In genomic region chr11:5802005-5802404, GRCm38 (mm10) we compare ENCODE assay signal across 9 mouse cellular contexts. TPM values are rescaled to one million over a fixed set of nuclear protein-coding genes. Genes with fewer than 3 reads are reported as not detected.
A peak's percentile ranks its signal among the peaks of the same experiment; 100 is the strongest.
DNase-seq lines count a peak whose midpoint lies in the region; ATAC-seq lines count a peak whose summit lies in the region.
"Had no signal": no experiment of that assay in that cellular context is flagged by ENCODE, and none has a peak within 500 bp of the region (broad histone marks: within the 10 kb centered on the region; RNA-seq: fewer than 3 reads in every experiment).

No protein-coding gene starts in this region.

- no peak for ATAC-seq in neural tube, embryonic 11.5 days (ENCODE audit: insufficient read depth, low FRiP score, low TSS enrichment)

- H3K36me3 ChIP-seq in heart, embryonic 10.5 days, result peaks cover 46% of the 10 kb centered on the region
- peaks cover 12% of the 10 kb centered on the region for H3K36me3 ChIP-seq in neural tube, embryonic 11.5 days (ENCODE audit: control insufficient read depth, insufficient read depth, low read length)

- peaks cover 61% of the 10 kb centered on the region for H3K4me1 ChIP-seq in heart, embryonic 10.5 days
- no peaks in the 10 kb centered on the region for H3K4me1 ChIP-seq in neural tube, embryonic 11.5 days (ENCODE audit: control insufficient read depth, insufficient read depth, low read length)

- peak overlapping the region; percentile 62 for H3K4me3 ChIP-seq in heart, embryonic 10.5 days
- no peak overlapping the region for H3K4me3 ChIP-seq in neural tube, embryonic 11.5 days (ENCODE audit: low read depth, low read length)

- no peaks in the 10 kb centered on the region for H3K27me3 ChIP-seq in heart, embryonic 10.5 days (ENCODE audit: insufficient read depth, poor library complexity, severe bottlenecking)
- H3K27me3 ChIP-seq in neural tube, embryonic 11.5 days (ENCODE audit: control insufficient read depth, insufficient read depth, low read length), result no peaks in the 10 kb centered on the region

- peak overlapping the region; percentile 89 for H3K27ac ChIP-seq in heart, embryonic 10.5 days
- no peak overlapping the region for H3K27ac ChIP-seq in neural tube, embryonic 11.5 days (ENCODE audit: low read depth, low read length)

- WGBS in heart, embryonic 10.5 days, result 62% methylated on average over 12 of the region's 12 CpGs
- WGBS in neural tube, embryonic 11.5 days, result 72% methylated on average over 12 of the region's 12 CpGs

- H3K9ac ChIP-seq in neural tube, embryonic 11.5 days (ENCODE audit: low read length), result no peak overlapping the region

- DNase-seq in heart, embryonic 10.5 days (ENCODE audit: low spot score), result no peak
- no peak for DNase-seq in heart, adult 9 months (ENCODE audit: low spot score in 2 of 2)
- DNase-seq in neural tube, embryonic 11.5 days (ENCODE audit: low spot score), result peak; percentile 9
- no peak for DNase-seq in neural tube, embryonic 10.5 days (ENCODE audit: extremely low spot score, low spot score)
- peak; percentile 41 for DNase-seq in heart, postnatal 4 days
- no peak for DNase-seq in thymus, postnatal 36 days
- DNase-seq in MN1 (ENCODE audit: low spot score), result no peak
- DNase-seq in right cerebral cortex, adult 18-20 months, result no peak
- DNase-seq: kidney, adult 9 months had no signal

- no peak overlapping the region for H3K4me2 ChIP-seq in neural tube, embryonic 11.5 days (ENCODE audit: low read depth)

- H3K9me3 ChIP-seq in heart, embryonic 10.5 days, result no peaks in the 10 kb centered on the region
- no peaks in the 10 kb centered on the region for H3K9me3 ChIP-seq in neural tube, embryonic 11.5 days (ENCODE audit: control insufficient read depth, low read length)

RNA-seq across cellular contexts. Expression of gene Pgam2, which starts 1.5 kb away (rescaled TPM):
- 479 and 714 TPM in 2 replicates for polyA plus RNA-seq in heart, embryonic 10.5 days (2016; fragmentation: Nextera tagmentation; extraction: Ambion mirVana)
- polyA plus RNA-seq in neural tube, embryonic 11.5 days (2014; fragmentation: Nextera tagmentation; extraction: Ambion mirVana), result 17.4 and 20.5 TPM in 2 replicates
- 100 to 1,000 TPM; 715 to 738 TPM for total RNA-seq in heart, postnatal 4 days (2021)

RNA-seq across cellular contexts. Expression of gene Dbnl, which starts 13.7 kb away (rescaled TPM):
- polyA plus RNA-seq in heart, embryonic 10.5 days (2016; fragmentation: Nextera tagmentation; extraction: Ambion mirVana), result 101 and 114 TPM in 2 replicates
- polyA plus RNA-seq in neural tube, embryonic 11.5 days (2014; fragmentation: Nextera tagmentation; extraction: Ambion mirVana), result 149 and 156 TPM in 2 replicates
- 10 to 100 TPM; 44.7 to 46.1 TPM for total RNA-seq in heart, postnatal 4 days (2021)

RNA-seq across cellular contexts. Expression of gene Polm, which starts 35.8 kb away (rescaled TPM):
- 8.9 and 11.1 TPM in 2 replicates for polyA plus RNA-seq in heart, embryonic 10.5 days (2016; fragmentation: Nextera tagmentation; extraction: Ambion mirVana)
- polyA plus RNA-seq in neural tube, embryonic 11.5 days (2014; fragmentation: Nextera tagmentation; extraction: Ambion mirVana), result 5.0 and 6.2 TPM in 2 replicates
- total RNA-seq in heart, postnatal 4 days (2021), result 1 to 10 TPM; 5.6 to 6.5 TPM

RNA-seq across cellular contexts. Expression of gene Urgcp, which starts 39.8 kb away (rescaled TPM):
- 21.3 and 29.9 TPM in 2 replicates for polyA plus RNA-seq in heart, embryonic 10.5 days (2016; fragmentation: Nextera tagmentation; extraction: Ambion mirVana)
- 14.4 and 16.5 TPM in 2 replicates for polyA plus RNA-seq in neural tube, embryonic 11.5 days (2014; fragmentation: Nextera tagmentation; extraction: Ambion mirVana)
- 10 to 100 TPM; 60.5 TPM for total RNA-seq in heart, postnatal 4 days (2021)

RNA-seq across cellular contexts. Expression of gene Aebp1, which starts 59.7 kb away (rescaled TPM):
- 22.4 and 25.7 TPM in 2 replicates for polyA plus RNA-seq in heart, embryonic 10.5 days (2016; fragmentation: Nextera tagmentation; extraction: Ambion mirVana)
- polyA plus RNA-seq in neural tube, embryonic 11.5 days (2014; fragmentation: Nextera tagmentation; extraction: Ambion mirVana), result 8.9 and 9.7 TPM in 2 replicates
- total RNA-seq in heart, postnatal 4 days (2021), result 10 to 100 TPM; 38.7 to 39.6 TPM

Comparison
In these comparisons a context has a peak if more than half of its experiments do, and no peak if none do; other contexts are left out.
1. DNase-seq: peak in neural tube, embryonic 11.5 days (single experiment) and heart, postnatal 4 days (single experiment); none in heart, embryonic 10.5 days (single experiment), heart, adult 9 months (0 of 2), neural tube, embryonic 10.5 days (single experiment), thymus, postnatal 36 days (0 of 2), MN1 (single experiment) and right cerebral cortex, adult 18-20 months (single experiment).
2. RNA of gene Pgam2, which starts 1.5 kb away (polyA plus RNA-seq): 479 to 714 TPM in heart, embryonic 10.5 days; 17.4 to 20.5 TPM in neural tube, embryonic 11.5 days; every median in the first group is over 10 times any median in the second.